In genomic region chr11:116197584-116197906, GRCm38 (mm10) we compare ENCODE assay signal across 8 mouse cellular contexts. TPM values are rescaled to one million over a fixed set of nuclear protein-coding genes. Genes with fewer than 3 reads are reported as not detected.
DNase-seq lines count a peak whose midpoint lies in the region; ATAC-seq lines count a peak whose summit lies in the region.

No protein-coding gene starts in this region.

- peak overlapping the region; percentile 75; the same call in 1 of the 2 replicates for H3K4me2 ChIP-seq in lung, embryonic 15.5 days
- peak overlapping the region; percentile 82 for H3K4me2 ChIP-seq in limb, embryonic 13.5 days (replicated peaks)
- peak overlapping the region; percentile 83 for H3K4me2 ChIP-seq in stomach, embryonic 14.5 days (replicated peaks; ENCODE audit: low read depth, low read length)

- no peaks in the 10 kb centered on the region for H3K9me3 ChIP-seq in erythroblast, embryonic 14.5 days (ENCODE audit: control insufficient read depth, low read length)
- H3K9me3 ChIP-seq in lung, embryonic 15.5 days = no peaks in the 10 kb centered on the region
- no peaks in the 10 kb centered on the region for H3K9me3 ChIP-seq in limb, embryonic 13.5 days
- H3K9me3 ChIP-seq in stomach, embryonic 14.5 days (ENCODE audit: control insufficient read depth, low read depth, low read length) = no peaks in the 10 kb centered on the region

- H3K4me3 ChIP-seq in erythroblast, embryonic 14.5 days (replicated peaks) = peak overlapping the region; percentile 73
- no peak overlapping the region; the same call in 1 of the 2 replicates for H3K4me3 ChIP-seq in lung, embryonic 15.5 days
- H3K4me3 ChIP-seq in limb, embryonic 13.5 days = peak overlapping the region; percentile 56
- peak overlapping the region; percentile 77; the same call in 1 of the 2 replicates for H3K4me3 ChIP-seq in stomach, embryonic 14.5 days (ENCODE audit: low read depth, low read length)

- no peak for ATAC-seq in erythroblast, adult 5-6 weeks (replicated peaks; ENCODE audit: low FRiP score, poor library complexity, severe bottlenecking)
- no peak for ATAC-seq in lung, embryonic 15.5 days (ENCODE audit: borderline replicate concordance, extremely low read depth, low FRiP score, low TSS enrichment)
- no peak for ATAC-seq in limb, embryonic 13.5 days (ENCODE audit: low FRiP score, low read depth)
- ATAC-seq in stomach, embryonic 14.5 days (ENCODE audit: insufficient number of reproducible peaks, insufficient read depth, low FRiP score, low read depth) = no peak

- no peak overlapping the region for H3K27ac ChIP-seq in lung, embryonic 15.5 days
- no peak overlapping the region for H3K27ac ChIP-seq in limb, embryonic 13.5 days
- H3K27ac ChIP-seq in stomach, embryonic 14.5 days (ENCODE audit: low read length) = no peak overlapping the region

- H3K9ac ChIP-seq in lung, embryonic 15.5 days = no peak overlapping the region
- peak overlapping the region; percentile 86 for H3K9ac ChIP-seq in limb, embryonic 13.5 days
- no peak overlapping the region for H3K9ac ChIP-seq in stomach, embryonic 14.5 days (replicated peaks; ENCODE audit: low read depth, low read length)

- H3K4me1 ChIP-seq in erythroblast, embryonic 14.5 days (ENCODE audit: control insufficient read depth) = peaks cover 44% of the 10 kb centered on the region
- peaks cover 15% of the 10 kb centered on the region for H3K4me1 ChIP-seq in lung, embryonic 15.5 days
- H3K4me1 ChIP-seq in limb, embryonic 13.5 days = peaks cover 25% of the 10 kb centered on the region
- H3K4me1 ChIP-seq in stomach, embryonic 14.5 days (ENCODE audit: control insufficient read depth, insufficient read depth, low read length) = peaks cover 9% of the 10 kb centered on the region; the same call in 1 of the 2 replicates

- peaks cover 5% of the 10 kb centered on the region for H3K36me3 ChIP-seq in erythroblast, embryonic 14.5 days (ENCODE audit: control insufficient read depth)
- H3K36me3 ChIP-seq in lung, embryonic 15.5 days = peaks cover 5% of the 10 kb centered on the region; the same call in 1 of the 2 replicates
- peaks cover 7% of the 10 kb centered on the region for H3K36me3 ChIP-seq in limb, embryonic 13.5 days
- peaks cover 4% of the 10 kb centered on the region; the same call in 1 of the 2 replicates for H3K36me3 ChIP-seq in stomach, embryonic 14.5 days (ENCODE audit: control insufficient read depth, insufficient read depth, low read length)

- no peaks in the 10 kb centered on the region for H3K27me3 ChIP-seq in erythroblast, embryonic 14.5 days (ENCODE audit: control insufficient read depth)
- H3K27me3 ChIP-seq in lung, embryonic 15.5 days = no peaks in the 10 kb centered on the region
- no peaks in the 10 kb centered on the region for H3K27me3 ChIP-seq in limb, embryonic 13.5 days
- H3K27me3 ChIP-seq in stomach, embryonic 14.5 days (ENCODE audit: control insufficient read depth, insufficient read depth, low read length) = no peaks in the 10 kb centered on the region

- 86% methylated on average over 6 of the region's 6 CpGs for WGBS in lung, embryonic 15.5 days
- 94% methylated on average over 6 of the region's 6 CpGs for WGBS in limb, embryonic 13.5 days
- 86% methylated on average over 6 of the region's 6 CpGs for WGBS in stomach, embryonic 14.5 days

- no peak for DNase-seq in lung, postnatal 36 days
- DNase-seq in right cerebral cortex, postnatal 25 days = no peak
- no peak for DNase-seq in cerebellum, postnatal 14 days

RNA-seq across cellular contexts. Expression of gene Ten1, which starts 1.1 kb away (rescaled TPM):
- 7.6 and 10.2 TPM in 2 replicates for polyA plus RNA-seq in erythroblast, embryonic 14.5 days (2012)
- total RNA-seq in erythroblast, adult 5-6 weeks (2015; ENCODE audit: low replicate concordance) = 10.4 and 14.4 TPM in 2 replicates
- 2.7 and 6.4 TPM in 2 replicates for total RNA-seq in erythroblast, adult 5-6 weeks (2017; ENCODE audit: low replicate concordance)
- polyA plus RNA-seq in lung, embryonic 15.5 days (2015; fragmentation: Nextera tagmentation; extraction: Ambion mirVana) = 77.5 and 78.3 TPM in 2 replicates
- 63.3 and 72.1 TPM in 2 replicates for polyA plus RNA-seq in limb, embryonic 13.5 days (2015; fragmentation: Nextera tagmentation; extraction: Ambion mirVana)
- polyA plus RNA-seq in stomach, embryonic 14.5 days (2014; fragmentation: Nextera tagmentation; extraction: Ambion mirVana) = 80.9 and 81.3 TPM in 2 replicates

RNA-seq across cellular contexts. Expression of gene Acox1, which starts 1.3 kb away (rescaled TPM):
- polyA plus RNA-seq in erythroblast, embryonic 14.5 days (2012) = 0.10 and 0.11 TPM in 2 replicates
- total RNA-seq in erythroblast, adult 5-6 weeks (2015; ENCODE audit: low replicate concordance) = 8.3 and 8.6 TPM in 2 replicates
- total RNA-seq in erythroblast, adult 5-6 weeks (2017; ENCODE audit: low replicate concordance) = 11.3 and 12.7 TPM in 2 replicates
- polyA plus RNA-seq in lung, embryonic 15.5 days (2015; fragmentation: Nextera tagmentation; extraction: Ambion mirVana) = 19.6 and 21.2 TPM in 2 replicates
- 22.0 and 23.5 TPM in 2 replicates for polyA plus RNA-seq in limb, embryonic 13.5 days (2015; fragmentation: Nextera tagmentation; extraction: Ambion mirVana)
- 29.0 and 29.6 TPM in 2 replicates for polyA plus RNA-seq in stomach, embryonic 14.5 days (2014; fragmentation: Nextera tagmentation; extraction: Ambion mirVana)

RNA-seq across cellular contexts. Expression of gene Fbf1, which starts 29.6 kb away (rescaled TPM):
- 1.1 and 1.3 TPM in 2 replicates for polyA plus RNA-seq in erythroblast, embryonic 14.5 days (2012)
- 6.1 and 14.6 TPM in 2 replicates for total RNA-seq in erythroblast, adult 5-6 weeks (2015; ENCODE audit: low replicate concordance)
- 6.0 and 6.7 TPM in 2 replicates for total RNA-seq in erythroblast, adult 5-6 weeks (2017; ENCODE audit: low replicate concordance)
- polyA plus RNA-seq in lung, embryonic 15.5 days (2015; fragmentation: Nextera tagmentation; extraction: Ambion mirVana) = 29.7 and 35.9 TPM in 2 replicates
- polyA plus RNA-seq in limb, embryonic 13.5 days (2015; fragmentation: Nextera tagmentation; extraction: Ambion mirVana) = 48.6 and 48.9 TPM in 2 replicates
- polyA plus RNA-seq in stomach, embryonic 14.5 days (2014; fragmentation: Nextera tagmentation; extraction: Ambion mirVana) = 29.3 and 30.2 TPM in 2 replicates

RNA-seq across cellular contexts. Expression of gene Evpl, which starts 40.3 kb away (rescaled TPM):
- 0.01 TPM in 2 replicates for polyA plus RNA-seq in erythroblast, embryonic 14.5 days (2012)
- not detected in 2 replicates for total RNA-seq in erythroblast, adult 5-6 weeks (2015; ENCODE audit: low replicate concordance)
- total RNA-seq in erythroblast, adult 5-6 weeks (2017; ENCODE audit: low replicate concordance) = 0.09 and 0.56 TPM in 2 replicates
- polyA plus RNA-seq in lung, embryonic 15.5 days (2015; fragmentation: Nextera tagmentation; extraction: Ambion mirVana) = 5.8 and 6.4 TPM in 2 replicates
- 3.3 and 4.0 TPM in 2 replicates for polyA plus RNA-seq in limb, embryonic 13.5 days (2015; fragmentation: Nextera tagmentation; extraction: Ambion mirVana)
- 5.0 and 6.0 TPM in 2 replicates for polyA plus RNA-seq in stomach, embryonic 14.5 days (2014; fragmentation: Nextera tagmentation; extraction: Ambion mirVana)

RNA-seq across cellular contexts. Expression of gene Mrpl38, which starts 58.9 kb away (rescaled TPM):
- polyA plus RNA-seq in erythroblast, embryonic 14.5 days (2012) = 7.7 and 8.4 TPM in 2 replicates
- 10.0 and 19.8 TPM in 2 replicates for total RNA-seq in erythroblast, adult 5-6 weeks (2015; ENCODE audit: low replicate concordance)
- 5.2 and 6.7 TPM in 2 replicates for total RNA-seq in erythroblast, adult 5-6 weeks (2017; ENCODE audit: low replicate concordance)
- 89.5 and 94.7 TPM in 2 replicates for polyA plus RNA-seq in lung, embryonic 15.5 days (2015; fragmentation: Nextera tagmentation; extraction: Ambion mirVana)
- 86.0 and 86.3 TPM in 2 replicates for polyA plus RNA-seq in limb, embryonic 13.5 days (2015; fragmentation: Nextera tagmentation; extraction: Ambion mirVana)
- polyA plus RNA-seq in stomach, embryonic 14.5 days (2014; fragmentation: Nextera tagmentation; extraction: Ambion mirVana) = 93.9 and 94.2 TPM in 2 replicates

Comparison
In these comparisons a context has a peak if more than half of its experiments do, and no peak if none do; other contexts are left out.
1. RNA of gene Acox1, which starts 1.3 kb away (polyA plus RNA-seq): 29.0 to 29.6 TPM in stomach, embryonic 14.5 days, 22.0 to 23.5 TPM in limb, embryonic 13.5 days and 19.6 to 21.2 TPM in lung, embryonic 15.5 days; 0.10 to 0.11 TPM in erythroblast, embryonic 14.5 days; every median in the first group is over 10 times any median in the second.
2. RNA of gene Fbf1, which starts 29.6 kb away (polyA plus RNA-seq): 48.6 to 48.9 TPM in limb, embryonic 13.5 days, 29.7 to 35.9 TPM in lung, embryonic 15.5 days and 29.3 to 30.2 TPM in stomach, embryonic 14.5 days; 1.1 to 1.3 TPM in erythroblast, embryonic 14.5 days; every median in the first group is over 10 times any median in the second.
3. Peak in every context shown above with its lines, with median percentiles within 50 percentile points of each other: H3K4me2 ChIP-seq.